Mouse (Mus musculus) macrophage (primary cell): Measurements from ENCODE around the gene Clvs2. TPM values are rescaled to one million over a fixed set of nuclear protein-coding genes. Genes with fewer than 3 reads are reported as not detected.

Experiments used
- H3K27ac ChIP-seq: fragments of 350-480 bp; formaldehyde crosslinking; 2 replicates; pipeline ENCODE4 v1.9.0; 2021
- H3K36me3 ChIP-seq: fragments of 350-480 bp; formaldehyde crosslinking; 2 replicates; pipeline ENCODE4 v1.9.0; 2021; ENCODE audit errors: inconsistent target
- H3K4me3 ChIP-seq: fragments of 350-480 bp; formaldehyde crosslinking; 2 replicates; pipeline ENCODE4 v1.9.0; 2021; ENCODE audit errors: inconsistent target
- H3K79me2 ChIP-seq: fragments of 350-480 bp; formaldehyde crosslinking; 2 replicates; pipeline ENCODE4 v1.9.0; 2021; ENCODE audit errors: inconsistent target
- WGBS: methylation state at CpG from one replicate; pipeline ENCODE4 v1.1.7; 2026; ENCODE audit warnings: inconsistent platforms; ENCODE audit not compliant: missing documents; 5-methylcytosine and 5-hydroxymethylcytosine counted together
- polyA plus RNA-seq: library from polyadenylated mRNA; stranded (reverse); fragments of 250-400 nt; gene quantifications from 3 replicates; pipeline ENCODE4 v1.2.4, GENCODE M21; 2018; ENCODE audit warnings: inconsistent platforms
- total RNA-seq, 78 experiments: library from RNA; depleted of rRNA; stranded (reverse); fragments of 250-400 nt; gene quantifications; 1 replicate in 9 of 78; 2 replicates in 24 of 78; 3 replicates in 43 of 78; 4 replicates in 2 of 78; pipeline ENCODE4 v1.2.4; 2018; ENCODE audit warnings: inconsistent platforms in 56 of 78

The Clvs2 gene
- not detected for total RNA-seq (2018; cell fraction: chromatin; rRNA removed)
- not detected for total RNA-seq (2018; cell fraction: cytosol; rRNA removed)
- not detected for total RNA-seq (2018; cell fraction: nucleus; rRNA removed)
- not detected in 3 replicates for polyA plus RNA-seq

GRCm38 (mm10) chr10:33624131-33624879, at the start of gene Clvs2:
TSS of gene Clvs2 (minus strand) at chr10:33624769.
- Histone ChIP-seq H3K27ac (no peak within 1 kb of the TSS), H3K36me3 (no peaks in the 10 kb centered on the region), H3K4me3 (no peak within 1 kb of the TSS), H3K79me2 (no peaks in the 10 kb centered on the region)
- WGBS = 16% methylated on average over 37 of the region's 37 CpGs

GRCm38 (mm10) chr10:33653142-33653541, 28.6 kb upstream of the Clvs2 start:
- no peak overlapping the region for H3K4me3 ChIP-seq
- no peak overlapping the region for H3K27ac ChIP-seq
- no peaks in the 10 kb centered on the region for H3K79me2 ChIP-seq
- H3K36me3 ChIP-seq = no peaks in the 10 kb centered on the region

- 16% methylated on average over 6 of the region's 6 CpGs for WGBS
- H3K4me3 ChIP-seq = no peak overlapping the region
- H3K36me3 ChIP-seq = no peaks in the 10 kb centered on the region
- H3K79me2 ChIP-seq = no peaks in the 10 kb centered on the region
- H3K27ac ChIP-seq = no peak overlapping the region
These were observed 985 bp downstream of the Clvs2 start for GRCm38 (mm10) chr10:33623577-33623991.

- H3K4me3 ChIP-seq = no peak overlapping the region
- no peak overlapping the region for H3K27ac ChIP-seq
- no peaks in the 10 kb centered on the region for H3K79me2 ChIP-seq
- no peaks in the 10 kb centered on the region for H3K36me3 ChIP-seq
- WGBS = 85% methylated on average over 8 of the region's 8 CpGs
These were observed 1.9 kb downstream of the Clvs2 start for GRCm38 (mm10) chr10:33622700-33623099.

GRCm38 (mm10) chr10:33616207-33616606, 8.4 kb downstream of the Clvs2 start:
- H3K36me3 ChIP-seq = no peaks in the 10 kb centered on the region
- 46% methylated on average over 2 of the region's 2 CpGs for WGBS
- H3K79me2 ChIP-seq = no peaks in the 10 kb centered on the region
- no peak overlapping the region for H3K27ac ChIP-seq
- no peak overlapping the region for H3K4me3 ChIP-seq

GRCm38 (mm10) chr10:33613197-33613596, 11.4 kb downstream of the Clvs2 start:
- WGBS = 83% methylated on average over 1 of the region's 1 CpGs
- no peaks in the 10 kb centered on the region for H3K36me3 ChIP-seq
- no peak overlapping the region for H3K27ac ChIP-seq
- no peak overlapping the region for H3K4me3 ChIP-seq
- no peaks in the 10 kb centered on the region for H3K79me2 ChIP-seq

GRCm38 (mm10) chr10:33592732-33593131, 31.8 kb downstream of the Clvs2 start:
- 91% methylated on average over 16 of the region's 16 CpGs for WGBS
- Histone ChIP-seq H3K27ac (no peak overlapping the region), H3K4me3 (no peak overlapping the region), H3K36me3 (no peaks in the 10 kb centered on the region), H3K79me2 (no peaks in the 10 kb centered on the region)

- H3K79me2 ChIP-seq = no peaks in the 10 kb centered on the region
- 68% methylated on average over 2 of the region's 2 CpGs for WGBS
- H3K36me3 ChIP-seq = no peaks in the 10 kb centered on the region
- no peak overlapping the region for H3K27ac ChIP-seq
- no peak overlapping the region for H3K4me3 ChIP-seq
These were observed 35.8 kb downstream of the Clvs2 start for GRCm38 (mm10) chr10:33588800-33589199.

GRCm38 (mm10) chr10:33587118-33587517, 37.5 kb downstream of the Clvs2 start:
- no peaks in the 10 kb centered on the region for H3K79me2 ChIP-seq
- whole genome bisulfite sequencing = 44% methylated on average over 2 of the region's 2 CpGs
- no peak overlapping the region for H3K27ac ChIP-seq
- no peaks in the 10 kb centered on the region for H3K36me3 ChIP-seq
- no peak overlapping the region for H3K4me3 ChIP-seq

GRCm38 (mm10) chr10:33558081-33558480, 66.5 kb downstream of the Clvs2 start:
- H3K36me3 ChIP-seq = no peaks in the 10 kb centered on the region
- 80% methylated on average over 3 of the region's 3 CpGs for WGBS
- no peak overlapping the region for H3K4me3 ChIP-seq
- no peaks in the 10 kb centered on the region for H3K79me2 ChIP-seq
- no peak overlapping the region for H3K27ac ChIP-seq

GRCm38 (mm10) chr10:33540331-33540730, 84.2 kb downstream of the Clvs2 start:
- Histone ChIP-seq H3K4me3 (no peak overlapping the region), H3K27ac (no peak overlapping the region), H3K79me2 (no peaks in the 10 kb centered on the region), H3K36me3 (no peaks in the 10 kb centered on the region)
- WGBS = 75% methylated on average over 4 of the region's 4 CpGs

Other genes starting within 250 kb of the Clvs2 start
- gene Sult3a2, start 161.9 kb upstream of the Clvs2 start, polyA plus RNA-seq = not detected in 3 replicates
- not detected in 3 replicates for gene Sult3a1, start 233.0 kb upstream of the Clvs2 start, polyA plus RNA-seq